Mouse (Mus musculus): Measurements from ENCODE around the gene Ercc1. TPM values are rescaled to one million over a fixed set of nuclear protein-coding genes. Genes with fewer than 3 reads are reported as not detected.

The Ercc1 gene
- 84.1 and 91.9 TPM in 2 replicates for polyA plus RNA-seq (2015; fragmentation: Nextera tagmentation; extraction: Ambion mirVana)

DNA sequence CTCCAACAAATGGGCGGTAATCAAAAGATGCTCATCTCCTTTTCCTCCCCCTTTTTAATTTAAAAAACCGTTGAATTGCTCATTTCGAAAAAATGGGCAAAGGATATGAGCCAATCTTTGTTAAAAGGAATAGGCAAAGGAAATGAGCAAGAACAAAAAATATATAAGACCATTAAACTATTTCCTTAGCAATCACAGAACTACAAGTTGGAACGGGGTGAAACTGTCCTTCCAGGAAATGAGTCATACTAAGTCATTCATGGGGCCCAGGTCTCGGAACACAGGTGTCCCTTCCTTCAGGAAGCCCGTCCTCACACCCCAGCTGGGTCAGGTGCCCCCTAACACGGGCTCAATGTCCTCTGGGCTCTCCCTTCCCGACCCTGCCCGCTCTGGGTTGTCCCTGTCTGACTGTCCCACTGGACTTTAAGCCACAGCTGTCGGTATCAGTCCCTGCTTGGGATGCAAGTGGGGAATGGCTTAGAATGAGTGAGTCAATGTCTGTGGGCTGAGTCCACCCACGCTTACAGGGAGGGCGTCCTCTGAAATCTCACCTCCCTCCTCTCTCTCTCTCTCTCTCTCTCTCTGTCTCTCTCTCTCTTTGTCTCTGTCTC is at the start of gene Ercc1:
Gene Ercc1, plus strand, starts transcription at position 542 of the 611 bp plus-strand sequence.
- peaks cover 32% of the 10 kb centered on the region for H3K4me1 ChIP-seq (replicated peaks)
- 24% methylated on average over 12 of the region's 12 CpGs for WGBS
- peak within 1 kb of the TSS; percentile 89 for H3K27ac ChIP-seq
- H3K9me3 ChIP-seq: no peaks in the 10 kb centered on the region
- H3K9ac ChIP-seq (replicated peaks): peak within 1 kb of the TSS; percentile 74
- H3K4me2 ChIP-seq (replicated peaks): peak within 1 kb of the TSS; percentile 69
- peak within 1 kb of the TSS; percentile 64 for H3K4me3 ChIP-seq (replicated peaks)
- ATAC-seq: peak; percentile 19
- peaks cover 14% of the 10 kb centered on the region for H3K27me3 ChIP-seq
- H3K36me3 ChIP-seq: peaks cover 14% of the 10 kb centered on the region

GRCm38 (mm10) chr7:19295503-19296185 is 48.9 kb upstream of the Ercc1 start:
- peak overlapping the region; percentile 37; the same call in 1 of the 2 replicates for H3K4me2 ChIP-seq (replicated peaks)
- no peaks in the 10 kb centered on the region for H3K27me3 ChIP-seq
- H3K4me1 ChIP-seq (replicated peaks): peaks cover 16% of the 10 kb centered on the region
- 0 out of 2 replicates have a peak overlapping the region, but pooled peaks have one; percentile 9 for H3K27ac ChIP-seq
- H3K36me3 ChIP-seq: peaks cover 37% of the 10 kb centered on the region
- no peaks in the 10 kb centered on the region for H3K9me3 ChIP-seq
- peak; percentile 76 for ATAC-seq
- WGBS: 17% methylated on average over 20 of the region's 22 CpGs
- H3K4me3 ChIP-seq (replicated peaks): peak overlapping the region; percentile 21
- H3K9ac ChIP-seq (replicated peaks): peak overlapping the region; percentile 51; the same call in 1 of the 2 replicates

DNA sequence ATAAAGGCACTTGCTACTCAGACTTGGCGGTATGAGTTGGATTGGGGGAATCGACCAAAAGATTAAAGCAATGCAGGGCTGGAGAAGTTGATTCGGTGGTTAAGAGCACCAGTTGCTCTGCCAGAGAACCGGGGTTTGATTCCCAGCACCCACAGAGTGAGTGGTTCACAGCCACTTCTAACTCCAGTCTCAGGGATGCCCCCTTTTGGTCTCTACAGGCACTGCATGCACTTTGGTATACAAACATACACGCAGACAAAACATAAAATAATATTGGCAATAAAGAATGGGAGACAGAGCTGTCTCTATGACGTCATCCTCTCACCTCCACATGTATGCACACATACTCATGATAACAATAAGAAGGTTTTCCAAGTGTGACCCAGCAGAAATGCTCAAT is 47.5 kb upstream of the Ercc1 start:
- H3K27me3 ChIP-seq: peaks cover 6% of the 10 kb centered on the region
- no peak overlapping the region for H3K27ac ChIP-seq
- H3K9ac ChIP-seq (replicated peaks): no peak overlapping the region
- H3K4me1 ChIP-seq (replicated peaks): peaks cover 14% of the 10 kb centered on the region
- ATAC-seq: no peak
- 90% methylated on average over 6 of the region's 6 CpGs for WGBS
- no peak overlapping the region for H3K4me3 ChIP-seq (replicated peaks)
- H3K4me2 ChIP-seq (replicated peaks): no peak overlapping the region
- peaks cover 34% of the 10 kb centered on the region for H3K36me3 ChIP-seq
- H3K9me3 ChIP-seq: no peaks in the 10 kb centered on the region

DNA sequence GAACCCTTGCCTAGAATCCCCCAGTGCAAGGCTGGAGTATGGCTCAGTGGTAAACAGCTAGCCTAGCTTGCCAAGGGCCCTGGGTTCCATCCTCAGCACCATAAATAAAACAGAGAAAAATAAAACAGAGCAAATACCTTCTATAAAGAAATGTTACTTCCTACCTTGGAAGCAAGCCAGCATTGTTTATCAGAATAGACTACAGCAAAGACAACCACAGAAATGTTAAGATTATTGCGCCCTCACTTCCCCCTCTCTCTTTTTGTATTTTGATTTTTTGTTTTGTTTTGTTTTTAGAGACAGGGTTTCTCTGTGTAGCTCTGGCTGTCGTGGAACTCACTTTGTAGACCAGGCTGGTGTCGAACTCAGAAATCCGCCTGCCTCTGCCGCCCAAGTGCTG is 46.8 kb upstream of the Ercc1 start:
- Histone ChIP-seq H3K36me3 (peaks cover 33% of the 10 kb centered on the region), H3K9me3 (no peaks in the 10 kb centered on the region), H3K4me3 (replicated peaks) (no peak overlapping the region), H3K9ac (replicated peaks) (no peak overlapping the region), H3K27me3 (peaks cover 14% of the 10 kb centered on the region), H3K4me2 (replicated peaks) (no peak overlapping the region), H3K4me1 (replicated peaks) (peaks cover 18% of the 10 kb centered on the region), H3K27ac (no peak overlapping the region)
- ATAC-seq: no peak
- WGBS: 92% methylated on average over 5 of the region's 5 CpGs

GRCm38 (mm10) chr7:19299194-19299593 is 45.4 kb upstream of the Ercc1 start:
- Histone ChIP-seq H3K9me3 (no peaks in the 10 kb centered on the region), H3K27me3 (peaks cover 28% of the 10 kb centered on the region), H3K4me2 (replicated peaks) (no peak overlapping the region), H3K4me3 (replicated peaks) (no peak overlapping the region), H3K4me1 (replicated peaks) (peaks cover 27% of the 10 kb centered on the region), H3K36me3 (peaks cover 19% of the 10 kb centered on the region), H3K9ac (replicated peaks) (no peak overlapping the region), H3K27ac (no peak overlapping the region)
- no peak for ATAC-seq
- WGBS: 22% methylated on average over 3 of the region's 3 CpGs

DNA sequence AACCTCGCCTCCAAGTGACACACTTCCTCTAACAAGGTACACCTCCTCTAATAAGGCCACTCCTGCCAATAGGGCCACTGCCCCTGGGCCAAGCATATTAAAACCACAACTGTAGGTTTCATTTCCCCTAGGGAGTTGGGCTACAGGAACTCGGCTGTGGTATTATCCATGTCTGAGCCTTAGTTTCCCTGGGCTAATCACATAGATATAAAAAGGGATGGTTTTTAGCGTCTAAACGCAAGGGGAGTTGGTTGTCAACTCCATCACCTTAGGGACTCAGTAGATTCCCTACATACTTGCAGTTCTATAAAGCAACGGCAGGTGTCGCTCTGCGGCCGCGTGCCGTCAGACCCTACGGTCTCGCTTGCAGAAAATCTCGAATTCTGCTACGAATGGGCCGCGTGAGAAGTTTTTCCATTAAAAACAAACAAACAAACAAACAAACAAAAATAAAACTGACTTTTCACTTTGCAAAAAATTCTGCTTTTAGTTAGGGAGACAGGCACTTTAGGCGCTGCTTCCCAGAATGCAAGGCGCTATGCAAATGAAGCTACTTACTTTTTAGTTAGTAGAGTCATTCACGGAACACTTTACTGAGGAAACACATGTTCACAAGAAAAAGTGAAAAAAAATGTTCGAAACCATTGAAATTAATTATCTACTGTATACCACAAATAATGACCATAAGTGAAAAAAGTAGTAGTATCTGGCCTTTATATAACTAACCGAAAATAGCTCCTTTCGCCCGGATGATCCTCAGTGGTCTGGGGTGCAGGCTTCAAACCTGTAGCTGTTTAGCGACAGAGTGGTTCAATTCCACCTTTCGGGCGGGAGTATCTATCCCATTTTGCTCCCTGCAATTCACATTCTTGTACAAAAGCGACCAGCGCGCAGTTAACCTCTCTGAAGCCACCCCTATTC is 43.8 kb upstream of the Ercc1 start:
- H3K27ac ChIP-seq: no peak overlapping the region
- under 1% methylated on average over 29 of the region's 29 CpGs for WGBS
- H3K9me3 ChIP-seq: no peaks in the 10 kb centered on the region

GRCm38 (mm10) chr7:19301461-19302263 is 42.9 kb upstream of the Ercc1 start:
- Histone ChIP-seq H3K9me3 (no peaks in the 10 kb centered on the region), H3K4me3 (replicated peaks) (peak overlapping the region; percentile 46), H3K27ac (no peak overlapping the region), H3K9ac (replicated peaks) (peak overlapping the region; percentile 53), H3K4me2 (replicated peaks) (peak overlapping the region; percentile 65), H3K27me3 (peaks cover 53% of the 10 kb centered on the region), H3K4me1 (replicated peaks) (peaks cover 36% of the 10 kb centered on the region), H3K36me3 (no peaks in the 10 kb centered on the region)
- WGBS: 10% methylated on average over 16 of the region's 16 CpGs
- ATAC-seq: no peak

More for the DNA sequence above, 43.8 kb upstream of the Ercc1 start:
- Histone ChIP-seq H3K36me3 (0 out of 2 replicates have a peak, but pooled peaks cover 4% of the 10 kb centered on the region), H3K9ac (replicated peaks) (0 out of 2 replicates have a peak overlapping the region, but pooled peaks have one; percentile 7), H3K4me1 (replicated peaks) (peaks cover 36% of the 10 kb centered on the region), H3K4me2 (replicated peaks) (peak overlapping the region; percentile 65), H3K27me3 (peaks cover 44% of the 10 kb centered on the region), H3K4me3 (replicated peaks) (peak overlapping the region; percentile 46)
- peak; percentile 76 for ATAC-seq

- peaks cover 61% of the 10 kb centered on the region for H3K27me3 ChIP-seq
Observed at GRCm38 (mm10) chr7:19302264-19303045, 42.1 kb upstream of the Ercc1 start.

GRCm38 (mm10) chr7:19303046-19303305 is 41.6 kb upstream of the Ercc1 start:
- Histone ChIP-seq H3K27me3 (peaks cover 61% of the 10 kb centered on the region), H3K9me3 (no peaks in the 10 kb centered on the region), H3K4me3 (replicated peaks) (no peak overlapping the region), H3K36me3 (no peaks in the 10 kb centered on the region), H3K4me1 (replicated peaks) (peaks cover 40% of the 10 kb centered on the region), H3K9ac (replicated peaks) (no peak overlapping the region), H3K4me2 (replicated peaks) (no peak overlapping the region), H3K27ac (no peak overlapping the region)
- WGBS: 76% methylated on average over 12 of the region's 12 CpGs
- no peak for ATAC-seq

More at GRCm38 (mm10) chr7:19302264-19303045, 42.1 kb upstream of the Ercc1 start:
- no peak overlapping the region for H3K27ac ChIP-seq
- peak overlapping the region; percentile 46 for H3K4me3 ChIP-seq (replicated peaks)
- H3K9me3 ChIP-seq: no peaks in the 10 kb centered on the region
- H3K36me3 ChIP-seq: no peaks in the 10 kb centered on the region
- H3K9ac ChIP-seq (replicated peaks): peak overlapping the region; percentile 53; the same call in 1 of the 2 replicates
- peaks cover 36% of the 10 kb centered on the region for H3K4me1 ChIP-seq (replicated peaks)
- ATAC-seq: no peak
- WGBS: 47% methylated on average over 13 of the region's 13 CpGs
- H3K4me2 ChIP-seq (replicated peaks): peak overlapping the region; percentile 65

- no peaks in the 10 kb centered on the region for H3K36me3 ChIP-seq
- no peak overlapping the region for H3K27ac ChIP-seq
- peak overlapping the region; percentile 32 for H3K4me3 ChIP-seq (replicated peaks)
- H3K4me1 ChIP-seq (replicated peaks): peaks cover 44% of the 10 kb centered on the region
- H3K27me3 ChIP-seq: peaks cover 61% of the 10 kb centered on the region
- peak overlapping the region; percentile 54 for H3K4me2 ChIP-seq (replicated peaks)
- H3K9me3 ChIP-seq: no peaks in the 10 kb centered on the region
- no peak for ATAC-seq
- WGBS: 1% methylated on average over 16 of the region's 16 CpGs
- H3K9ac ChIP-seq (replicated peaks): 0 out of 2 replicates have a peak overlapping the region, but pooled peaks have one; percentile 41
Observed at GRCm38 (mm10) chr7:19303770-19304169, 40.8 kb upstream of the Ercc1 start.

All from midbrain, embryonic 13.5 days (tissue).